Mouse (Mus musculus) small intestine, adult 2 months (tissue): ENCODE measurements around the gene Sbno1. TPM values are rescaled to one million over a fixed set of nuclear protein-coding genes. Genes with fewer than 3 reads are reported as not detected.
"Not testable (repeated sequence)": the region's sequence is repeated elsewhere in the genome, so short reads cannot be mapped to it uniquely, and the experiment has no call there.

Experiments
- H3K27ac ChIP-seq: fragments of 200-500 bp; 2 replicates; pipeline ENCODE4 v1.5.1; 2012; ENCODE audit warnings: low read depth, low read length, control low read depth, inconsistent platforms; ENCODE audit not compliant: insufficient read depth
- H3K27me3 ChIP-seq: fragments of 200-500 bp; 2 replicates; pipeline ENCODE4 v1.6.1; 2012; ENCODE audit warnings: mild to moderate bottlenecking, moderate library complexity, low read length, inconsistent platforms; ENCODE audit not compliant: control insufficient read depth, insufficient read depth
- H3K36me3 ChIP-seq: fragments of 200-500 bp; 2 replicates; pipeline ENCODE4 v1.6.1; 2012; ENCODE audit warnings: mild to moderate bottlenecking, low read length, control low read depth, inconsistent platforms; ENCODE audit not compliant: control insufficient read depth, insufficient read depth
- H3K4me1 ChIP-seq: fragments of 200-500 bp; 2 replicates; pipeline ENCODE4 v1.6.1; 2012; ENCODE audit warnings: low read length, inconsistent platforms, mixed read lengths; ENCODE audit not compliant: control insufficient read depth, insufficient read depth, insufficient read length
- H3K4me3 ChIP-seq: fragments of 200-500 bp; 2 replicates; pipeline ENCODE4 v1.5.1; 2012; ENCODE audit warnings: low read depth, mild to moderate bottlenecking, control low read depth, inconsistent platforms, low read length, moderate library complexity
- CTCF ChIP-seq: fragments of 200-500 bp; IDR thresholded peaks from 2 replicates; pipeline ENCODE4 v1.5.1; 2012; ENCODE audit warnings: low read depth, mild to moderate bottlenecking, control low read depth, inconsistent platforms, low read length, moderate library complexity, mixed read lengths; ENCODE audit not compliant: insufficient replicate concordance, insufficient read length; ENCODE audit errors: extremely low read depth
- POLR2A ChIP-seq: fragments of 200-500 bp; IDR thresholded peaks from 2 replicates; pipeline ENCODE4 v1.6.1; 2012; ENCODE audit warnings: low read depth, mild to moderate bottlenecking, control low read depth, inconsistent platforms, low read length, moderate library complexity
- WGBS: fragments of 180-500 bp; shearing (Covaris S2); methylation state at CpG from one replicate; pipeline ENCODE4 v1.1.7; 2018; 5-methylcytosine and 5-hydroxymethylcytosine counted together
- polyA plus RNA-seq: library from polyadenylated mRNA; depleted of rRNA; stranded (reverse); fragments of >200 nt; gene quantifications from 2 replicates; pipeline ENCODE4 v1.2.3, GENCODE M21; 2012

Sbno1 gene
- polyA plus RNA-seq, 1 experiment = 8.1 TPM

GRCm38 (mm10) chr5:124365754-124366153 is 60.0 kb downstream of the Sbno1 start:
- H3K4me1 ChIP-seq = no peaks in the 10 kb centered on the region
- no peak overlapping the region for H3K4me3 ChIP-seq
- 86% methylated on average over 2 of the region's 2 CpGs for WGBS
- no peaks in the 10 kb centered on the region for H3K27me3 ChIP-seq
- TF ChIP-seq CTCF (no peak), POLR2A (no peak)
- H3K36me3 ChIP-seq = peaks cover 18% of the 10 kb centered on the region
- H3K27ac ChIP-seq = no peak overlapping the region

GRCm38 (mm10) chr5:124364173-124364918 is 61.5 kb downstream of the Sbno1 start:
- TF ChIP-seq POLR2A = no peak
- no peak for TF ChIP-seq CTCF
- 92% methylated on average over 6 of the region's 6 CpGs for WGBS
- Histone ChIP-seq H3K36me3 (peaks cover 7% of the 10 kb centered on the region), H3K27ac (no peak overlapping the region), H3K27me3 (no peaks in the 10 kb centered on the region), H3K4me3 (no peak overlapping the region), H3K4me1 (no peaks in the 10 kb centered on the region)

GRCm38 (mm10) chr5:124362982-124363381 is 62.8 kb downstream of the Sbno1 start, which contains the start of gene Cdk2ap1:
Gene Cdk2ap1, minus strand, starts transcription at chr5:124363082.
- WGBS = 89% methylated on average over 5 of the region's 5 CpGs
- H3K27ac ChIP-seq, H3K4me3 ChIP-seq, H3K27me3 ChIP-seq, H3K36me3 ChIP-seq, H3K4me1 ChIP-seq: not testable (repeated sequence)

- Histone ChIP-seq H3K27me3 (no peaks in the 10 kb centered on the region), H3K4me3 (no peak overlapping the region), H3K27ac (no peak overlapping the region), H3K36me3 (no peaks in the 10 kb centered on the region), H3K4me1 (no peaks in the 10 kb centered on the region; the same call in 1 of the 2 replicates)
- TF ChIP-seq CTCF = no peak
- no peak for TF ChIP-seq POLR2A
- WGBS = 86% methylated on average over 2 of the region's 2 CpGs
These were observed 66.2 kb downstream of the Sbno1 start for GRCm38 (mm10) chr5:124359641-124360040.

GRCm38 (mm10) chr5:124356695-124357094 is 69.1 kb downstream of the Sbno1 start:
- H3K27ac ChIP-seq = no peak overlapping the region

GRCm38 (mm10) chr5:124355425-124355959 is 70.3 kb downstream of the Sbno1 start:
- WGBS = 11% methylated on average over 12 of the region's 12 CpGs
- H3K27ac ChIP-seq = no peak overlapping the region
- no peaks in the 10 kb centered on the region for H3K27me3 ChIP-seq
- TF ChIP-seq POLR2A (no peak), CTCF (no peak)
- no peaks in the 10 kb centered on the region for H3K36me3 ChIP-seq
- peaks cover 14% of the 10 kb centered on the region for H3K4me1 ChIP-seq
- no peak overlapping the region for H3K4me3 ChIP-seq

More at GRCm38 (mm10) chr5:124356695-124357094, 69.1 kb downstream of the Sbno1 start:
- 44% methylated on average over 3 of the region's 3 CpGs for WGBS
- no peaks in the 10 kb centered on the region for H3K36me3 ChIP-seq
- TF ChIP-seq POLR2A = no peak
- no peak for TF ChIP-seq CTCF
- H3K27me3 ChIP-seq = no peaks in the 10 kb centered on the region
- peaks cover 10% of the 10 kb centered on the region for H3K4me1 ChIP-seq
- H3K4me3 ChIP-seq = no peak overlapping the region

- under 1% methylated on average over 31 of the region's 60 CpGs for WGBS
- H3K27ac ChIP-seq = no peak overlapping the region
- no peaks in the 10 kb centered on the region for H3K36me3 ChIP-seq
- H3K4me3 ChIP-seq = peak overlapping the region; percentile 92
- TF ChIP-seq CTCF = no peak
- no peak for TF ChIP-seq POLR2A
- peaks cover 14% of the 10 kb centered on the region for H3K4me1 ChIP-seq
- no peaks in the 10 kb centered on the region for H3K27me3 ChIP-seq
These were observed 71.0 kb downstream of the Sbno1 start for GRCm38 (mm10) chr5:124354574-124355424.
